Mouse (Mus musculus) liver, postnatal 0 days (tissue): ENCODE data around the gene Kcnj10.

Source experiments
- CTCF ChIP-seq: sonication (generic); IDR thresholded peaks from 2 replicates; pipeline ENCODE4 v1.5.1; 2016; ENCODE audit warnings: antibody characterized with exemption, low read depth
- EP300 ChIP-seq: IDR thresholded peaks from 2 replicates; pipeline ENCODE4 v1.6.1; 2016; ENCODE audit warnings: antibody characterized with exemption, low read depth, mild to moderate bottlenecking

GRCm38 (mm10) chr1:172329616-172330015 lies 11.4 kb upstream of the Kcnj10 start:
- TF ChIP-seq EP300, result no peak
- TF ChIP-seq CTCF, result no peak
